Mouse (Mus musculus) CH12.LX (cell line): ENCODE results near the gene Il20.

Experiments
- CHD2 ChIP-seq: IDR thresholded peaks from 2 replicates; pipeline ENCODE4 v1.6.1; 2011; ENCODE audit warnings: low read length, improper control_type of control experiment
- CTCF ChIP-seq, 2 experiments: IDR thresholded peaks in 1 of 2; conservative IDR thresholded peaks in 1 of 2; 2 replicates each; pipeline ENCODE4 v1.5.1; 2011 to 2012; ENCODE audit warnings: low read depth in 2 of 2, low read length in 2 of 2, improper control_type of control experiment in 1 of 2, inconsistent platforms in 1 of 2, mild to moderate bottlenecking in 1 of 2, moderate library complexity in 1 of 2
- E2F4 ChIP-seq: IDR thresholded peaks from 2 replicates; pipeline ENCODE4 v1.6.1; 2011; ENCODE audit warnings: low read depth, low read length, improper control_type of control experiment; ENCODE audit not compliant: insufficient replicate concordance
- ELF1 ChIP-seq: IDR thresholded peaks from 2 replicates; pipeline ENCODE4 v1.6.1; 2014; ENCODE audit warnings: low read depth, mild to moderate bottlenecking, inconsistent platforms, low read length, improper control_type of control experiment
- GABPA ChIP-seq: IDR thresholded peaks from 2 replicates; pipeline ENCODE4 v1.6.1; 2012; ENCODE audit warnings: low read depth, low read length, improper control_type of control experiment, inconsistent platforms; ENCODE audit not compliant: insufficient replicate concordance
- JUND ChIP-seq: conservative IDR thresholded peaks from 2 replicates; pipeline ENCODE4 v1.6.1; 2011; ENCODE audit warnings: low read depth, low read length, improper control_type of control experiment
- MAFK ChIP-seq: IDR thresholded peaks from 2 replicates; pipeline ENCODE4 v1.6.1; 2011; ENCODE audit warnings: low read length, improper control_type of control experiment; ENCODE audit not compliant: insufficient replicate concordance
- MXI1 ChIP-seq: IDR thresholded peaks from 2 replicates; pipeline ENCODE4 v1.6.1; 2011; ENCODE audit warnings: mild to moderate bottlenecking, low read depth, low read length, improper control_type of control experiment
- MYC ChIP-seq: IDR thresholded peaks from 2 replicates; pipeline ENCODE4 v1.6.1; 2011; ENCODE audit warnings: low read depth, mild to moderate bottlenecking, improper control_type of control experiment, low read length
- NELFE ChIP-seq: IDR thresholded peaks from 2 replicates; pipeline ENCODE4 v1.6.1; 2011; ENCODE audit warnings: low read depth, low read length, improper control_type of control experiment
- POLR2A ChIP-seq: IDR thresholded peaks from 2 replicates; pipeline ENCODE4 v1.6.1; 2011; ENCODE audit warnings: low read depth, mild to moderate bottlenecking, improper control_type of control experiment, low read length
- POLR2AphosphoS2 ChIP-seq: IDR thresholded peaks from 2 replicates; pipeline ENCODE4 v1.6.1; 2011; ENCODE audit warnings: low read depth, low read length, improper control_type of control experiment
- SIN3A ChIP-seq: IDR thresholded peaks from 2 replicates; pipeline ENCODE4 v1.6.1; 2012; ENCODE audit warnings: low read length, improper control_type of control experiment, inconsistent platforms
- ZMIZ1 ChIP-seq: IDR thresholded peaks from 2 replicates; pipeline ENCODE4 v1.6.1; 2012; ENCODE audit warnings: low read depth, mild to moderate bottlenecking, inconsistent platforms, low read length, improper control_type of control experiment

- no peak for TF ChIP-seq CHD2
- TF ChIP-seq ZMIZ1: no peak
- no peak for TF ChIP-seq POLR2A
- TF ChIP-seq CTCF (conservative IDR thresholded peaks at IDR 0.05 in 1 of 2, IDR thresholded peaks at IDR 0.05 in 1 of 2; ENCODE audit: low read depth in 2 of 2, low read length in 2 of 2): no peak
- TF ChIP-seq ELF1: no peak
- TF ChIP-seq JUND: no peak
- no peak for TF ChIP-seq POLR2AphosphoS2
- TF ChIP-seq NELFE: no peak
- TF ChIP-seq GABPA: no peak
- no peak for TF ChIP-seq E2F4
- no peak for TF ChIP-seq MAFK
- TF ChIP-seq MYC: no peak
- no peak for TF ChIP-seq MXI1
- TF ChIP-seq SIN3A: no peak
Measured at GRCm38 (mm10) chr1:130902505-130902904, 8.7 kb downstream of the Il20 start.
